Mouse (Mus musculus) E14TG2a.4 (cell line): ENCODE measurements around the gene Ptpra.

Source experiments
- CTCF ChIP-seq: conservative IDR thresholded peaks from 2 replicates; pipeline ENCODE4 v1.5.1; 2014; ENCODE audit warnings: low read length
- NANOG ChIP-seq: IDR thresholded peaks from 2 replicates; pipeline ENCODE4 v1.6.1; 2014; ENCODE audit warnings: borderline replicate concordance, low read length, mixed read lengths
- POU5F1 ChIP-seq: IDR thresholded peaks from 2 replicates; pipeline ENCODE4 v1.6.1; 2014; ENCODE audit warnings: low read length, borderline replicate concordance

GRCm38 (mm10) chr2:130538876-130539546 lies 88.9 kb downstream of the Ptpra start:
- no peak for TF ChIP-seq CTCF
- no peak for TF ChIP-seq NANOG
- no peak for TF ChIP-seq POU5F1
